Comparison of ENCODE assay signal across 23 mouse cellular contexts in the genomic region with DNA sequence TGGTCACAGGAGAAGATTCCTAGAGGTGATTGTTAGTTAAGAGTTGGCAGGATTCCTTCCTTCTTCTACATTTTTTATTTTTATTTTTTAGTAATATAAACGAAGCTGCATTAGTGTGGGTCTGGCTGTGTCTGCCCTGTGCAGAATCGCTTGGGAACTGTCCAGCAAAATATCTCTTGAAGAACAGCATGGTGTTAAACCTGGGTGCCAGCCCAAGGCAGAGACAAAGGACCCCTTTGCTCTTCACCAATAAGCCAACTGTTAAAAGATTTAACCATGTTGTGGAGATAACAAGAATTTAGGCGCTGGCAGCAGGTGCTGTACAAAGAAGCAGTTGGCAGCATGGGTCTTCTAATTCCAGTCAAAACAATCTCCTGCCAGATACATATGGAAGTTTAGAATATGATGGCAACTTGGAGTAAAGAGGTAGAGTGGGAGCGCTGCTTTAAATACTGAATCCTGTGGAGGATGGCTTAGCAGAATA.
"Had no signal": no experiment of that assay in that cellular context is flagged by ENCODE, and none has a peak within 500 bp of the region (broad histone marks: within the 10 kb centered on the region; RNA-seq: fewer than 3 reads in every experiment).

No protein-coding gene starts in this region.

- H3K9ac ChIP-seq: kidney, embryonic 15.5 days; limb, embryonic 13.5 days; liver, embryonic 13.5 days; midbrain, embryonic 15.5 days; neural tube, embryonic 13.5 days; stomach, embryonic 15.5 days had no signal

- H3K27me3 ChIP-seq: kidney, embryonic 15.5 days; limb, embryonic 13.5 days; liver, embryonic 13.5 days; midbrain, embryonic 15.5 days; stomach, embryonic 15.5 days had no signal

- DNase-seq: kidney, adult 8-10 months; kidney, postnatal 10 days; kidney, postnatal 36 days; layer of hippocampus, postnatal 36 days; liver, embryonic 13.5 days; lung, adult 2 months; lung, postnatal 14 days; lung, postnatal 4 days; retina, postnatal 1 day; right cerebral cortex, postnatal 25 days; spleen, adult 18-20 months; thymus, adult 2 months; thymus, postnatal 14 days; thymus, postnatal 4 days had no signal

- ATAC-seq: midbrain, embryonic 15.5 days had no signal

- H3K9me3 ChIP-seq: kidney, embryonic 15.5 days; limb, embryonic 10.5 days; limb, embryonic 13.5 days; liver, embryonic 13.5 days; midbrain, embryonic 15.5 days; neural tube, embryonic 13.5 days; stomach, embryonic 15.5 days had no signal

- H3K36me3 ChIP-seq: kidney, embryonic 15.5 days; limb, embryonic 10.5 days; limb, embryonic 13.5 days; liver, embryonic 13.5 days; midbrain, embryonic 15.5 days; neural tube, embryonic 13.5 days; stomach, embryonic 15.5 days had no signal

- H3K4me3 ChIP-seq: kidney, embryonic 15.5 days; left cerebral cortex, adult 2 months; limb, embryonic 10.5 days; limb, embryonic 13.5 days; liver, embryonic 13.5 days; midbrain, embryonic 15.5 days; myocyte; neural tube, embryonic 13.5 days; stomach, embryonic 15.5 days had no signal

- H3K27ac ChIP-seq: kidney, embryonic 15.5 days; left cerebral cortex, adult 2 months; limb, embryonic 10.5 days; limb, embryonic 13.5 days; liver, embryonic 13.5 days; midbrain, embryonic 15.5 days; neural tube, embryonic 13.5 days; stomach, embryonic 15.5 days had no signal

- H3K4me2 ChIP-seq: kidney, embryonic 15.5 days; limb, embryonic 13.5 days; liver, embryonic 13.5 days; midbrain, embryonic 11.5 days; midbrain, embryonic 15.5 days; neural tube, embryonic 13.5 days; stomach, embryonic 15.5 days had no signal

- H3K4me1 ChIP-seq: kidney, embryonic 15.5 days; limb, embryonic 10.5 days; limb, embryonic 13.5 days; liver, embryonic 13.5 days; midbrain, embryonic 15.5 days; neural tube, embryonic 13.5 days; stomach, embryonic 15.5 days had no signal
